Mouse (Mus musculus) MEL (cell line): Measurements from ENCODE around the gene Ndufaf2. TPM values are rescaled to one million over a fixed set of nuclear protein-coding genes. Genes with fewer than 3 reads are reported as not detected.

Source experiments
- DNase-seq: peaks from one replicate; pipeline ENCODE4 v3.0.0; 2011; ENCODE audit warnings: low read depth, low spot score
- H3K27ac ChIP-seq: 2 replicates; pipeline ENCODE4 v1.5.1; 2012; ENCODE audit warnings: low read depth, mild to moderate bottlenecking, control low read depth, low read length, moderate library complexity; ENCODE audit not compliant: control insufficient read depth
- H3K27me3 ChIP-seq, 2 experiments: fragments of 150-350 bp in 1 of 2; sonication (generic) in 1 of 2; 2 replicates each; pipeline ENCODE4 v1.6.1; 2012; ENCODE audit warnings: low read length in 2 of 2, mild to moderate bottlenecking in 2 of 2, improper control_type of control experiment in 1 of 2, moderate library complexity in 1 of 2; ENCODE audit not compliant: insufficient read depth in 2 of 2, control insufficient read depth in 1 of 2
- H3K36me3 ChIP-seq, 2 experiments: 2 replicates each; pipeline ENCODE4 v1.6.1; 2012 to 2014; ENCODE audit warnings: low read length in 2 of 2, improper control_type of control experiment in 1 of 2, inconsistent platforms in 1 of 2, mild to moderate bottlenecking in 1 of 2; ENCODE audit not compliant: insufficient read depth in 2 of 2, control insufficient read depth in 1 of 2
- H3K4me1 ChIP-seq, 2 experiments: fragments of 150-350 bp in 1 of 2; sonication (generic) in 1 of 2; 2 replicates each; pipeline ENCODE4 v1.6.1; 2012; ENCODE audit warnings: low read length in 2 of 2, improper control_type of control experiment in 1 of 2, mild to moderate bottlenecking in 1 of 2; ENCODE audit not compliant: insufficient read depth in 2 of 2, control insufficient read depth in 1 of 2
- H3K4me3 ChIP-seq, 2 experiments: fragments of 150-350 bp in 1 of 2; sonication (generic) in 1 of 2; 2 replicates each; pipeline ENCODE4 v1.5.1; 2012; ENCODE audit warnings: low read depth in 2 of 2, low read length in 2 of 2, mild to moderate bottlenecking in 2 of 2, moderate library complexity in 2 of 2, control low read depth in 1 of 2, improper control_type of control experiment in 1 of 2; ENCODE audit not compliant: control insufficient read depth in 1 of 2, insufficient read depth in 1 of 2
- H3K79me2 ChIP-seq: 2 replicates; pipeline ENCODE4 v1.6.1; 2012; ENCODE audit warnings: mild to moderate bottlenecking, low read length, moderate library complexity; ENCODE audit not compliant: control insufficient read depth, poor library complexity, insufficient read depth
- H3K9ac ChIP-seq: 2 replicates; pipeline ENCODE4 v1.6.1; 2012; ENCODE audit warnings: low read depth, mild to moderate bottlenecking, control low read depth, low read length, moderate library complexity; ENCODE audit not compliant: control insufficient read depth, poor library complexity, severe bottlenecking
- H3K9me3 ChIP-seq: fragments of 150-350 bp; sonication (generic); replicated peaks from 2 replicates; pipeline ENCODE4 v1.6.1; 2012; ENCODE audit warnings: mild to moderate bottlenecking, low read length, improper control_type of control experiment, moderate library complexity; ENCODE audit not compliant: insufficient read depth
- CHD1 ChIP-seq: IDR thresholded peaks from 2 replicates; pipeline ENCODE4 v1.6.1; 2012; ENCODE audit warnings: low read depth, mild to moderate bottlenecking, inconsistent platforms, low read length, improper control_type of control experiment
- CHD2 ChIP-seq: IDR thresholded peaks from 2 replicates; pipeline ENCODE4 v1.6.1; 2011; ENCODE audit warnings: low read length, improper control_type of control experiment
- CTCF ChIP-seq, 3 experiments: IDR thresholded peaks in 2 of 3; conservative IDR thresholded peaks in 1 of 3; 2 replicates each; pipeline ENCODE4 v1.5.1; 2011 to 2012; ENCODE audit warnings: low read length in 3 of 3, low read depth in 2 of 3, mild to moderate bottlenecking in 2 of 3, improper control_type of control experiment in 1 of 3, inconsistent platforms in 1 of 3, mixed read lengths in 1 of 3, moderate library complexity in 1 of 3; ENCODE audit not compliant: control insufficient read depth in 1 of 3, insufficient read depth in 1 of 3, poor library complexity in 1 of 3, severe bottlenecking in 1 of 3
- E2F4 ChIP-seq: IDR thresholded peaks from 2 replicates; pipeline ENCODE4 v1.6.1; 2011; ENCODE audit warnings: low read depth, low read length, improper control_type of control experiment, borderline replicate concordance
- ELF1 ChIP-seq: IDR thresholded peaks from 2 replicates; pipeline ENCODE4 v1.6.1; 2014; ENCODE audit warnings: low read depth, mild to moderate bottlenecking, inconsistent platforms, low read length, improper control_type of control experiment, moderate library complexity
- JUND ChIP-seq: IDR thresholded peaks from 2 replicates; pipeline ENCODE4 v1.6.1; 2011; ENCODE audit warnings: low read depth, mild to moderate bottlenecking, improper control_type of control experiment, low read length
- KAT2A ChIP-seq: conservative IDR thresholded peaks from 2 replicates; pipeline ENCODE4 v1.6.1; 2012; ENCODE audit warnings: low read depth, low read length, improper control_type of control experiment, inconsistent platforms
- MAFK ChIP-seq: IDR thresholded peaks from 2 replicates; pipeline ENCODE4 v1.6.1; 2011; ENCODE audit warnings: low read depth, mild to moderate bottlenecking, low read length, improper control_type of control experiment, borderline replicate concordance
- MAZ ChIP-seq: IDR thresholded peaks from 2 replicates; pipeline ENCODE4 v1.6.1; 2012; ENCODE audit warnings: low read depth, mild to moderate bottlenecking, inconsistent platforms, low read length, improper control_type of control experiment
- MEF2A ChIP-seq: IDR thresholded peaks from 2 replicates; pipeline ENCODE4 v1.6.1; 2014; ENCODE audit warnings: low read depth, mild to moderate bottlenecking, inconsistent platforms, low read length, improper control_type of control experiment; ENCODE audit not compliant: poor library complexity, insufficient replicate concordance, severe bottlenecking; ENCODE audit errors: extremely low read depth
- MXI1 ChIP-seq: IDR thresholded peaks from 2 replicates; pipeline ENCODE4 v1.6.1; 2011; ENCODE audit warnings: mild to moderate bottlenecking, low read depth, low read length, improper control_type of control experiment
- MYB ChIP-seq: IDR thresholded peaks from 2 replicates; pipeline ENCODE4 v1.6.1; 2011; ENCODE audit warnings: mild to moderate bottlenecking, low read depth, low read length, improper control_type of control experiment
- NELFE ChIP-seq: IDR thresholded peaks from 2 replicates; pipeline ENCODE4 v1.6.1; 2011; ENCODE audit warnings: low read depth, low read length, improper control_type of control experiment
- POLR2AphosphoS5 ChIP-seq: IDR thresholded peaks from 2 replicates; pipeline ENCODE4 v1.6.1; 2012; ENCODE audit warnings: low read depth, borderline replicate concordance, mild to moderate bottlenecking, inconsistent platforms, low read length, moderate library complexity, mixed read lengths
- RCOR1 ChIP-seq: IDR thresholded peaks from 2 replicates; pipeline ENCODE4 v1.6.1; 2012; ENCODE audit warnings: low read depth, mild to moderate bottlenecking, inconsistent platforms, low read length, improper control_type of control experiment
- SMC3 ChIP-seq: IDR thresholded peaks from 2 replicates; pipeline ENCODE4 v1.6.1; 2011; ENCODE audit warnings: low read depth, low read length, improper control_type of control experiment
- TBP ChIP-seq: IDR thresholded peaks from 2 replicates; pipeline ENCODE4 v1.8.0; 2011; ENCODE audit warnings: low read depth, low read length, improper control_type of control experiment
- USF1 ChIP-seq: IDR thresholded peaks from 2 replicates; pipeline ENCODE4 v1.6.1; 2014; ENCODE audit warnings: low read depth, mild to moderate bottlenecking, inconsistent platforms, low read length, improper control_type of control experiment, moderate library complexity
- ZKSCAN1 ChIP-seq: IDR thresholded peaks from 2 replicates; pipeline ENCODE4 v1.6.1; 2012; ENCODE audit warnings: low read depth, mild to moderate bottlenecking, inconsistent platforms, low read length, improper control_type of control experiment, moderate library complexity
- ZMIZ1 ChIP-seq: IDR thresholded peaks from 2 replicates; pipeline ENCODE4 v1.6.1; 2012; ENCODE audit warnings: low read depth, mild to moderate bottlenecking, inconsistent platforms, low read length, improper control_type of control experiment, moderate library complexity
- ZNF384 ChIP-seq: IDR thresholded peaks from 2 replicates; pipeline ENCODE4 v1.6.1; 2012; ENCODE audit warnings: low read depth, mild to moderate bottlenecking, inconsistent platforms, low read length, improper control_type of control experiment
- polyA plus RNA-seq, 2 experiments: library from polyadenylated mRNA; stranded (reverse) in 1 of 2; unstranded in 1 of 2; fragments of >175 nt in 1 of 2; fragments of >200 nt in 1 of 2; gene quantifications; 2 replicates each; pipeline versions ENCODE4 v1.2.1 to v1.2.4; 2012; ENCODE audit warnings: low replicate concordance in 2 of 2, low read depth in 1 of 2; ENCODE audit not compliant: insufficient read length in 2 of 2, insufficient read depth in 1 of 2, missing spikeins in 1 of 2
- total RNA-seq: library from RNA; depleted of rRNA; stranded (reverse); fragments of 300-350 nt; gene quantifications from 2 replicates; pipeline ENCODE4 v1.2.3, GENCODE M21; 2012

The Ndufaf2 gene
- total and polyA plus RNA-seq, 3 experiments, result 50.9 to 76.0 TPM; not detected in 1

DNA sequence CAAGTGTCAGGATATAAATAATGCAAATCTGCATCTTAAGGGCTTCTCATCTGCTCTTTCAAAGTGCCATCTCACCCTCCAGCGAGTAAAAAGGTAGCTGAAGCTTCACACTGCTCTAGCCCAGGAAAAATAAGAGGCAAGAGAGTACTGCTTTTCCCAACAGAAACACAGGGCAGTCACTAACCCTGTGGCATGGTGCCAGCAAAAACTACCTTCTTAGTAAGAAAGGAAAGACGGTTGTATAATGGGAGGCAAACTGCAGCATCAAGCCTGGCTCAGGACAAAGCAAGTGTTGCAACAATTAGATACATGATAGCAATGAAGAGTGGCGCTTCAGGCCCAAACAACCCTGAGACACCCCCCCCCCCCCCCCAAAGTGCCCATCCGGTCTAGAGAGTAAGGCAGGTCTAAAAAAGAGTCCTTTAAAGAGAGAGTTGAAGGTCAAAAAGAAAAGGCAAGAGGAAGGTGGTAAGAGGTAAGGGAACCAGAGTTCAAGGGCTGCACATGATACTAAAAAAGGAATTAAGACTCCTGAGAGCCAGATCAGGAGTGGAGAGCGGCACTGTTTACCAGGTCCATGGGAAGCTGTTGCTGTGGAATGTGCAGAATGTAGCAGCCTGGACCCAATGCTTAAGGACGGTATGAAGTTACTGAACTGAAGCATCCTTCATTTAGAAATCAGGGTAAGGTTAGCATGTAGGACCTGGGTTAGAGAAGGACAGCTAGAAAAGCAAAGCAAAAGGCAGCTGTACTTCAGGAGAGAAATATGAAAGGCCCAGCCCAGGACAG, 26.2 kb downstream of the Ndufaf2 start:
- TF ChIP-seq MXI1 (no peak), POLR2AphosphoS5 (no peak), CTCF (IDR thresholded peaks at IDR 0.05 in 2 of 3, conservative IDR thresholded peaks at IDR 0.05 in 1 of 3; ENCODE audit: control insufficient read depth in 1 of 3, insufficient read depth in 1 of 3, low read depth in 2 of 3, low read length in 3 of 3, poor library complexity in 1 of 3, severe bottlenecking in 1 of 3) (no peak), TBP (no peak), SMC3 (no peak), NELFE (no peak), MYB (no peak), ZKSCAN1 (no peak), CHD1 (no peak), USF1 (no peak)
- no peak overlapping the region for H3K4me3 ChIP-seq
- no peaks in the 10 kb centered on the region for H3K27me3 ChIP-seq
- H3K36me3 ChIP-seq, result no peaks in the 10 kb centered on the region
- H3K9ac ChIP-seq, result no peak overlapping the region
- no peak for DNase-seq
- H3K4me1 ChIP-seq, result no peaks in the 10 kb centered on the region
- no peak overlapping the region for H3K27ac ChIP-seq
- H3K9me3 ChIP-seq, result no peaks in the 10 kb centered on the region
- H3K79me2 ChIP-seq, result no peaks in the 10 kb centered on the region; the same call in 1 of the 2 replicates

- H3K4me1 ChIP-seq, result no peaks in the 10 kb centered on the region
- no peak overlapping the region for H3K9ac ChIP-seq
- H3K27me3 ChIP-seq, result no peaks in the 10 kb centered on the region
- no peaks in the 10 kb centered on the region for H3K36me3 ChIP-seq
- H3K9me3 ChIP-seq, result no peaks in the 10 kb centered on the region
- DNase-seq, result no peak
- H3K27ac ChIP-seq, result no peak overlapping the region
- no peaks in the 10 kb centered on the region for H3K79me2 ChIP-seq
- TF ChIP-seq ELF1, result no peak
- TF ChIP-seq CHD2, result no peak
- no peak for TF ChIP-seq E2F4
- TF ChIP-seq NELFE, result no peak
- no peak for TF ChIP-seq KAT2A
- no peak for TF ChIP-seq ZNF384
- TF ChIP-seq SMC3, result no peak
- TF ChIP-seq MAFK, result no peak
- no peak for TF ChIP-seq MAZ
- TF ChIP-seq MYB, result no peak
- TF ChIP-seq CTCF (IDR thresholded peaks at IDR 0.05 in 2 of 3, conservative IDR thresholded peaks at IDR 0.05 in 1 of 3; ENCODE audit: control insufficient read depth in 1 of 3, insufficient read depth in 1 of 3, low read depth in 2 of 3, low read length in 3 of 3, poor library complexity in 1 of 3, severe bottlenecking in 1 of 3), result no peak
- no peak for TF ChIP-seq RCOR1
- TF ChIP-seq ZMIZ1, result no peak
- no peak for TF ChIP-seq MEF2A
- no peak for TF ChIP-seq JUND
- no peak for TF ChIP-seq TBP
- no peak overlapping the region for H3K4me3 ChIP-seq
These were observed 27.7 kb downstream of the Ndufaf2 start for GRCm38 (mm10) chr13:108130737-108131136.
